Mouse (Mus musculus) gastrocnemius, postnatal 36 days (tissue): Measurements from ENCODE around the gene Mecr. TPM values are rescaled to one million over a fixed set of nuclear protein-coding genes. Genes with fewer than 3 reads are reported as not detected.

ENCODE experiments used
- DNase-seq, 2 experiments: peaks; one replicate each; pipeline ENCODE4 v3.0.0; 2022
- intact Hi-C: fragments of 180-260 bp; cut with DNase I; formaldehyde crosslinking; loops from one replicate; pipeline ENCODE4 v1.15.1; 2025
- total RNA-seq, 2 experiments: library from RNA; stranded (reverse); gene quantifications; 2 replicates each; pipeline ENCODE4 v1.2.3; 2021

The Mecr gene
- total RNA-seq, 2 experiments from 2014 or later: 17.3 to 20.8 TPM

- intact Hi-C loops: no loop called here
- DNase-seq: no peak
Observed at GRCm38 (mm10) chr4:131879692-131880091, 36.4 kb downstream of the Mecr start.

DNA sequence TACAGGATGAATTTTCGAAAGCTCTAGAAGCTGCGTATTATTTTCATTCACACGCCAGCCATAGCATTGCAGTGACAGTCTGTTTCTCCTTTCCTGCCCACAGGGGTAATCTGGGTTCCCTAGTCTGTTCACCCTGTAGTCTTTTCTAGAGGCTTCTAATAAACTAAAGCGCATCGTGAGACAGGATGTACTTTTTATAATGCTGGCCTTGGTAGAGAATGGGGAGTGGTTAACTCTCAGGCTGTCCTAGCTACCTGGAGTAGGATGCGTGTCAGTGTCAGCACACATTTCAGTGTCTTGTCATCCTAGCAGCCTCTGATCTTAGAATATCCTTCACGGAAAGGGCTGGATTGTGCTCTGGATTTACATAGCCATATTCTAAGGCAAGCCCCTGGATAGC, 38.0 kb downstream of the Mecr start:
- no peak for DNase-seq
- intact Hi-C loops: no loop called here

GRCm38 (mm10) chr4:131883571-131883970, 40.3 kb downstream of the Mecr start:
- intact Hi-C loops: no loop called here
- no peak for DNase-seq

DNA sequence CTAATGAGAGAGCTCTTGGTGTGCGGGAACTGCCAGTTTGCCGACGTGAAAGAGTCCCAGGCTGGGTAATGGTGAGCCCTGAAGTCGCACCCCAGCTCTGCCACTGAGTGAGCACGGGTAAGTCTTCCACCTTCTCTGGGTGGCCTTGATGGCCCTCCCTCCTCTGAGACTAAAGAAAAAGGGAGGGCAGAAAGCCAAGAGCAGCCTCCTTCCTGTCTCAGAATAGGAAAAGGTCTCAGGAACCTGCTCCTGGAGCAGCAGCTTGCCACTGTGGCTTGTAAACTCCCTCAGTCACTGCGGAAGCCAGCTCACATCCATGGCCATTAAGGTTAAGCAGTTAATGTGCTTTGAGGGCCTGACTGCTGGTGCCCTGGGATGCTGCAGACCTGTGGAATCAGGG, 42.1 kb downstream of the Mecr start:
- intact Hi-C loops: no loop called here
- DNase-seq: no peak

- intact Hi-C loops: no loop called here
- no peak for DNase-seq
Observed at GRCm38 (mm10) chr4:131888564-131888963, 45.3 kb downstream of the Mecr start.

GRCm38 (mm10) chr4:131890692-131891091, 47.4 kb downstream of the Mecr start:
- intact Hi-C loops: no loop called here
- no peak for DNase-seq

- intact Hi-C loops: no loop called here
- DNase-seq: no peak
Observed at GRCm38 (mm10) chr4:131897109-131897508, 53.8 kb downstream of the Mecr start.

- DNase-seq: no peak
- intact Hi-C loops: no loop called here
Observed at GRCm38 (mm10) chr4:131897787-131898186, 54.5 kb downstream of the Mecr start.

DNA sequence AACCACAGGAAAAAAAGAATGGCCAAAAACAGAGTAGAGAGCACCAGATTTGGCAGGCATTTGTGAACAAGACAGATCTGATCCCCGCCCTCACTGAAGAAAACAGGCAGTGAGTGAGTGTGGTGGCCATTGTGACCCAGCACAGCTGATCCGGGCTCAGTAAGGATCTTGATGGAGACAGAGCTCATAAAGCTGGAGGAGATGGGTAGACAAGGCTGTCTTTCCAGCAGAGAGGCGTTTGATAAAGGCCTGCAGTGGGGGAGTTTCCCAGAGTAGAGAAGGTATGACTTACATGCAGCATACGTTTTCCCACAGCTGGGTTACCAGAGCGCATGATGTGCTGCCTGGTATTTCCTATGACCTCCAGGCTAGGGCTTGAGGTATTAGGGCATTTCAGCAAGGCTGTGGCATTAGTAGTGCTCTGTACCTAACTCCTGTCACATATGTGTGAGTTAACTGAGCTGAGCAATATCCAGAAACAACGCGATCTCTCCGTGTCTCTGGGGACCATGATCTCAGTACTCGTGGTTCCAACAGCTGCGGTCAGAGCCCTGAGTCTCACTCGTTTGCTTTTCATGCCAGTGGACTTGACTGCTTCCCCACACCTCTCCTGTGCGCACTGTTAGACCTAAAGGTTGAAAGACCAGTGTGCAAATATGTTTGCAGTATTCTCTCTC, 55.4 kb downstream of the Mecr start:
- intact Hi-C loops: no loop called here
- no peak for DNase-seq

DNA sequence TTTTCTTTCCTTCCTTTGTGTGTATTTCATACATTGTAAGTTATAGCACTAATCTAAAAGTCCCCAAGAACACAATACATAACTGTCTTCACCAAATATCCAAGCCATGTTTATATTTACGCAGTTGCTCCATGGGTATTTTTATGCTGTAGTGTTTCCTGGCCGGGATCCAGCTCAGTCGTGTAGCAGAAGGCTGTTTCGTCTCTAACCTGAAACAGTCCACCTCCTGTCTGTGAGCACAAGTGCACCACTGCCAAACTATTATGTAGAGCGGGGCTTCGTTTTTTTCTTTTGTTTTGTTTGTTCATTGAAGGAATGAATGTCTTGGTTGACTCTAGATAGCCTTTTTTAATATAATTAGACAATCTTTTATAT, 55.9 kb downstream of the Mecr start:
- intact Hi-C loops: no loop called here
- no peak for DNase-seq

DNA sequence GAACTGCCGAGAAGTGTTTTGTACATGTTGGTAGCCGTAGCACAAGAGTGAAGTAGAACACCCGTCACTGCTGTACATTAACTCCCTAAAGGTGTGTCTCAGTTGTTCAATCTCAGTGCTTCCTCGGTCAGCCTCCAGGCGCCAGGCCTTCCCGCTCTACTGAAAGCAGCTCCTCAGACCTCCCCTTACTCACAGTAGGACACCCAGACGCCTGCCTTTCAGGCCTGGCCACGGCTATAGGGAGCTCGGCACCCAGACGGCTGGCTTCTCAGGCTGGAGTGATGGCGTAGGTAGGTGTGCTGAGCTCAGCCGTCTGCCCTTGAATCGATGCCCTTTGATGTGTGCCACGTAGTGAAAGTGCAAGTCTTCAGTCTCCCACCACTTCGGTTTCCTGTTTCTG, 57.8 kb downstream of the Mecr start:
- no peak for DNase-seq
- intact Hi-C loops: no loop called here

- intact Hi-C loops: no loop called here
- no peak for DNase-seq
Observed at GRCm38 (mm10) chr4:131904478-131904877, 61.2 kb downstream of the Mecr start.

DNA sequence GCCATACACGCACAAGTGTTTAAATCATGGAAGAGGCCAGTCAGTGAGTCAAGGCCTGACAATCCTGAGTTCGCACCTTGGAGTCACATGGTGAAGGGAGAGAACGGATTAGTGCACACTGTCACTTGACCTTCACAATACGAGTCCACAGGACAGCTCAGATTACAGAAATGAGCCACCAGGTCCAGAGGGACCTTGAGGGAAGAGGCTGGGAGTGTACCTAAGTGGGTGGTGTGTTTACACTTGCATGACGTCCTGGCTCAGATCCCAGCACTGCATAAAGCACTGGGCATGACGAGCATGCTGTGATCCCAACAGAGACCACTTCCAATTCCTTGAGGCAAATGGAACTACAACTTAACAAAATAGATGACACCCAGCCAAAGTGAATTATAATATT, 63.2 kb downstream of the Mecr start:
- no peak for DNase-seq
- intact Hi-C loops: no loop called here

- no peak for DNase-seq
- intact Hi-C loops: no loop called here
Observed at GRCm38 (mm10) chr4:131907912-131908311, 64.6 kb downstream of the Mecr start.

DNA sequence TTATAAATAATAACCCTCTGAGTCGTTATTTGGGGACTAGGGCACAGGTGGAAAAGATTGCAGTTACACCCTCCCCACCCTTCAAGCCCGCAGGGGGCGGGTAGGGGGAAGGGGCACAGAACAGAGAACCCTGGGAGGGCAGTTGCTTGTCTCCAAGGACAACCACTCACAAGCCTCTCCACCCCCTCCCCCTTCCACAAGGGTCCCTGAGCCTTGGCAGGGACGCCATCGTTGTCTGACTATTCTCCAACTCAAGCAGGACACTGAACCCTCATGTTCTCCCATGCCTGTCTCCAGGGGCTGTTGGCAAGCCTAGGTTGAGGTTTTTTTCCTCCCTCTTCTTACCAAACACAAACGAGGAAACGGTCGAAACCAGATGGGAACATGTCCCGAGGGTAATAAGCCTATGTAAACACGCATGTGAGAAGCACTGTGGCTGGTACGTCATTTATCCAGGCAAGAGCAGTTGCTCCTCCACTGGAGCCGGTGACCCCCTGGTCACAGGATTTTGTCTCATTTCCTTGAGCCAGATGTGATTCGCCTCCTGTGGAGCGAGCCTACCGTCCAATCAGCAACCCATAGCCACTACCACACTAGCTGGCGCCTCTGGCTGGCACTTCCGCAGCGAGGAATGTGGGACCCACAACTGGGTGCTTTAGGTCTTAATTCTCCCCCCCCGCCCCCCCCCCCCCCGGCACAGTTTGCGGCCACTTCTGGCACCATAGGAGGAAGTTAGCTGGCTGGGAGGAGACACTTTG, 67.1 kb downstream of the Mecr start:
- intact Hi-C loops: no loop called here
- DNase-seq: no peak

DNA sequence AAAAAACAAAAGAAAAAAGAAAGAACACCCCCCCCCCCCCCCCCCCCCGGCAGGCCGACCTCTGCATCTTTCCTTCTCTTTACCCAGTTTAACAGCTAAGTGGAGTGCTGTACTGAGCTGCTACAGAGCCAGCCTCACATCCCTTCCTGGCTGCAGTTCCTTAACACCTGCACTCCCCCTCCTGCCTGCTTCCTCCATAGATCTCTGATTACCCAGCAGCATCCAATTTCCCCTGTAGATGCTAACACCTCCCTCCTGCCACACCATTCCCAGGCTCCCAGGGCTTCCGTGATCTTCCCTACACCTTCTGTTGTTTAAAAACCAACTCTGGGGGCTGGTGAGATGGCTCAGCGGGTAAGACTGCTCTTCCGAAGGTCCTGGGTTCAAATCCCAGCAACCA, 68.3 kb downstream of the Mecr start:
- DNase-seq: no peak
- intact Hi-C loops: no loop called here

- intact Hi-C loops: no loop called here
- DNase-seq: no peak
Observed at GRCm38 (mm10) chr4:131913526-131913925, 70.3 kb downstream of the Mecr start.

DNA sequence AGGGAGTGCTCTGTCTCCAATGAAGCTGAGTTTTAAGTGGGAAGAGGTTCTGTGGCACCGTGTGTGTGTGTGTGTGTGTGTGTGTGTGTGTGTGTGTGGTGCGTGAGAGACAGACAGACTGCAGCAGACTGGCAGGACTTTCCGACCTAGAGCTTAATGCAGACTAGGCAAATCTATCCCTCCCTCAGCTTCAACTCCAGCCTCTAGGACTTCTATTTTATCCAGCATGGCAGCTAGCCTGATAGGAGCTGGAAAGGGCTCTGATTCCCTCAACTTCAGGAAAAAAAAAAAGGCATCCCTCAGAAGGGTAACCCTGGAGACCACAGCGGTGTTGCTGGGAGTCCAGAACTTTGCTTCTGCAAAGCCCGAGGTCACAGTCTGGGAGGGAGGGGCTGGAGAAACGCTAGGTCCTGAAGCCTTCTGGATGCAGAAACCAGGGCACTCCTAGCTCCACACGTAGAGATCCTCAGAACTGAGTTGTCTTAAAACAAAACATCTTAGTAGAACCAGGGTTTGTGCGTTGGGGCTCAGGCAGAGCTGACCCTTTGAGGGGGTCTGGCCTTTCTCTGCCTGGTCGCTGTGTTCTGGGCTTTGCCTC, 70.9 kb downstream of the Mecr start:
- no peak for DNase-seq
- intact Hi-C loops: no loop called here

DNA sequence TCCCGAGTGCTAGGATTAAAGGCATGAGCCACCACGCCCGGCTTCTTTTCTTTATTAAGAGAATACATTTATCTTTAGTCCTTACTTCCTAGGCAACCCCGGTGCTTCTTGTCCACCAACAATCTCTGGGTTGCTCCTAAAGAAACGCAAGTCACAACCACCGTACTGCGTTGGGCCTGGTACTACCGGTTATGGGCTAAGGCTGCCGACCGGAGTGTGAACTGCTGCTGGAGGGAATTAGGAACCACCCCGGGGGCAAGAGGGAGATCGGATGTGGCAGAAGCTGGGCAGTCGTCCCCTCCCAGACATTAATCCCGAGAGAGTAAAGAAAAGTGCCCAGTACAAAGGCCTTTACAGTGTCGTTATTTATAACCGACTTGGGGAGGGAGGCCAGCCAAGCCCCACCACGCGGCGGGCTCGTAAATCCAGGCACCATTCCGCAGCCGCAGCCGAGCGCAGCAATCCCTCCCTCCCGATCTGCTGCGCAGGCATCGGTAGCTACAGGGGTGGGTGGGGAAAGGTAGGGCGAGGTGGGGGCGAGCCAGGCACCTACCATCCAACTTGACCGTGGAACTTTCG, 71.7 kb downstream of the Mecr start:
- intact Hi-C loops: loop anchor here (5.0 kb wide), 3 partner anchors 53 to 162 kb away; partner anchors contain the start of gene Epb41
- DNase-seq: no peak

- intact Hi-C loops: loop anchor here (5.0 kb wide), 3 partner anchors 54 to 161 kb away; partner anchors contain the start of gene Epb41
- DNase-seq: no peak
Observed at GRCm38 (mm10) chr4:131915821-131916328, 72.6 kb downstream of the Mecr start.

DNA sequence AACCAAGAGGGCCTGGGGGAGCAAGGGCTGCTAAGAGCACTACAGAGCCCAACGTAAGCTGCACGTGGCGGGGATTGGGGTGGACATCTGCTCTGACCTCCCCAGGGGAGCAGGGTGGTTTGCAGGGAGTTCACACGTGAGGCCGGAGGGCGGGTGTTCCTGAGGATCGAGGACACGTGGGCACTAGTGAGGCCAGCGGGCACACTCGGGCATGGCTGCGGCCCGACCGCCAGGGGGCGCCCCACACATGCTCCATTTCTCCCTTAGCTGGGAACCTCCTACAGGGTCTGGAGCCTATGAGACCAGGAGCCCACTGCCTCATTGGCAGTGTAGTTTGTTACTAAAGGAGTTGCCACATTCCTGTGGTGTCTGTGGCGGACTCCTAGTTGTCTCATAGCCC, 73.2 kb downstream of the Mecr start:
- DNase-seq: peak; percentile 74 to 77
- intact Hi-C loops: loop anchor here (5.0 kb wide), 3 partner anchors 54 to 161 kb away; partner anchors contain the start of gene Epb41
